Mouse (Mus musculus) urinary bladder, postnatal 0 days (tissue): Measurements from ENCODE around the gene Itga3. TPM values are rescaled to one million over a fixed set of nuclear protein-coding genes. Genes with fewer than 3 reads are reported as not detected.

Source experiments
- polyA plus RNA-seq: library from polyadenylated mRNA; unstranded; fragments of >200 nt; fragmentation: Nextera tagmentation; extraction: Ambion mirVana; gene quantifications from 2 replicates; pipeline ENCODE4 v1.2.1, GENCODE M21; 2015

The Itga3 gene
- polyA plus RNA-seq: 36.0 and 41.2 TPM in 2 replicates

DNA sequence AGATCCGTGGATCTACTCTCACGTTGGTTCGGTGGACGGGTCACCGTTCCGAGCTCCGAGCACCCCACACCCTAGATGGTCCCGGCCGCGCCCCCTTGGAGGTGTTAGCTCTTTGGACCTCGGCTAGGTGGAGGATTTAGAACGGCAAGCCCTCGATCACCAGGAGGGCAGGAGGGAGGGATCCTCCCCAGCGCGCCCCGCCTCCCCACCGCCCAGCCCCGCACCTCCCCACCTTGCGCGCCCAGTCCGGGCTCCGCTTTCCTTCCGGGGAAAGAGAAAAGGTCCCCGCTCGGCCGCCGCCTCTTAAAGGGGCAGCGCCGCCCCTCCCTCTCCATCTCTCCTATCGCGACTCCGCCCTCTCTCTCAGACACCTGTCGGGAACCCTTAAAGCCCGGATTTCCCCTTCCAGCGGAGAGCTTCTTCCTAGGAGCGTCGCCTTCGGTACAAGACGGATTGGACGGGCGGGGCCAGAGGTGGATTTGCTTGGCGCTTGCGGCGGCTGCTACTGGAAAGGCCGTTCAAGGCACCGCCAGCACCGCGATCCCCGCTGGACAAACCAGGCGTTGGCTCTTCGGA, at the start of gene Itga3:
TSS of gene Itga3 (minus strand) at position 266 of the 576 bp plus-strand sequence.

GRCm38 (mm10) chr11:95119990-95120632, 43.5 kb upstream of the Itga3 start, which contains the start of gene Dlx3:
Dlx3 (plus strand) TSS chr11:95120119.

DNA sequence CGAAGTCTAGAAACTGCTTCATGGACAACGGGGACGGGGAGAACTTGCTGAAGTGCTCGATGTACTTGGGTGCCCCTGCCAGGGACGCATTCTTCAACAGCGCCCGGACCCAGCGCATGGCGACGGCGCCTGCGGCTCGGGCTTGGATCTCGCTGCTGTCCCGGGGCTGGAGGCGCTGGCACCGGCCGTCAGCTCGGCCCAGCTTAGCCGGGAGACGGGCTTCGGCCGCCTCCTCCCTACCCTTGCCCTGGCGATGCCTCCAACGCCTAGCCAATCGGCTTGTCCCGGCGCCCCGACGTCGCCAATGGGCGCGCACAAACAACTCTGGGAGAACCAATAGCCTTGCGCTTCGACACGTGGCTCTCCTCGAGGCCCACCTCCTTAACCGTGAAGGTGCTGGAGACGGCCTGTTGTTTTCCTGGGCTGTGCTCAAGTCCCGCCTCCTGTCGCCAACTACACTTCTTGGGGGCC, 35.4 kb downstream of the Itga3 start, which contains the start of gene Pdk2:
TSS of gene Pdk2 (minus strand) at position 216 of the 471 bp plus-strand sequence.

DNA sequence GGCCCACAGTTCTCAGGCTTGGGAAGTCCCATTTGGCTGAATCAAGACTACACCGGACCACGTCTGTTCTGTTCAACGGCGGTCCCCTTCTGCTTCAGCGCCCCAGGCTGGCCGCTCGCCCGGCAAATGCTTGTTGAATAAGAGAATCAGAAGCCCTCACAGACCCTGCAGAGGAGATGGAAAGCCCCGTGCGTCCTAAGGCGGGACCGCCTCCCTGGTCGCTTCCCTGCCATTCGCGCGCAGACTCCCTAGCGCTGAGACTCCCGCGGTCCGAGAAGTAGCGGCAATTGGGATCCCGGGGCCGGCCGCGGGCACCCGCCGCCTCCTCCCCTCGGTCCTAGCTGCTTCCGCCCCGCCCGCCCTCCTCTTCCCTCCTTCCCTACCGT, 67.0 kb downstream of the Itga3 start, which contains the start of gene Samd14:
TSS of gene Samd14 (plus strand) at position 251 of the 386 bp plus-strand sequence.

Other genes starting within 250 kb of the Itga3 start
- gene Col1a1, start 140.6 kb downstream of the Itga3 start, polyA plus RNA-seq: 2,994 and 3,648 TPM in 2 replicates
- gene Hils1, start 109.2 kb downstream of the Itga3 start, polyA plus RNA-seq: not detected in 2 replicates
- 10.9 and 13.0 TPM in 2 replicates for gene Sgca, start 100.5 kb downstream of the Itga3 start, polyA plus RNA-seq
- gene Ppp1r9b, start 85.8 kb downstream of the Itga3 start, polyA plus RNA-seq: 5.6 TPM in 2 replicates
- 7.9 and 8.4 TPM in 2 replicates for gene Samd14, start 66.9 kb downstream of the Itga3 start, polyA plus RNA-seq
- 29.9 and 31.1 TPM in 2 replicates for gene Pdk2, start 35.4 kb downstream of the Itga3 start, polyA plus RNA-seq
- gene Dlx3, start 43.3 kb upstream of the Itga3 start, polyA plus RNA-seq: 0.30 and 0.34 TPM in 2 replicates
- 0.11 and 0.16 TPM in 2 replicates for gene Dlx4, start 69.5 kb upstream of the Itga3 start, polyA plus RNA-seq
- gene Tac4, start 184.7 kb upstream of the Itga3 start, polyA plus RNA-seq: not detected in 2 replicates
- 26.7 and 29.7 TPM in 2 replicates for gene Kat7, start 233.4 kb upstream of the Itga3 start, polyA plus RNA-seq